Mouse (Mus musculus) myocyte (in vitro differentiated cells): Measurements from ENCODE around the gene Gpr176. TPM values are rescaled to one million over a fixed set of nuclear protein-coding genes. Genes with fewer than 3 reads are reported as not detected.

Experiments
- H3K27me3 ChIP-seq: one replicate; pipeline ENCODE4 v1.6.1; 2011; ENCODE audit not compliant: control insufficient read depth, insufficient read depth, insufficient read length
- H3K36me3 ChIP-seq: one replicate; pipeline ENCODE4 v1.6.1; 2011; ENCODE audit not compliant: control insufficient read depth, insufficient read depth
- H3K4me2 ChIP-seq: one replicate; pipeline ENCODE4 v1.6.1; 2011; ENCODE audit warnings: low read depth, control low read depth
- H3K4me3 ChIP-seq: one replicate; pipeline ENCODE4 v1.5.1; 2011; ENCODE audit warnings: mild to moderate bottlenecking, control low read depth, moderate library complexity
- H3K79me2 ChIP-seq: one replicate; pipeline ENCODE4 v1.6.1; 2011; ENCODE audit not compliant: control insufficient read depth, insufficient read depth
- H3ac ChIP-seq: one replicate; pipeline ENCODE4 v1.6.1; 2011; ENCODE audit not compliant: control insufficient read depth, insufficient read length
- CEBPB ChIP-seq: IDR thresholded peaks from 2 replicates; pipeline ENCODE4 v1.6.1; 2011; ENCODE audit warnings: mild to moderate bottlenecking, moderate library complexity; ENCODE audit not compliant: poor library complexity, insufficient read depth, severe bottlenecking
- E2F4 ChIP-seq: IDR thresholded peaks from one replicate; pipeline ENCODE4 v1.6.1; 2011; ENCODE audit warnings: mild to moderate bottlenecking, control low read depth, moderate library complexity; ENCODE audit not compliant: insufficient read depth
- MAX ChIP-seq: IDR thresholded peaks from one replicate; pipeline ENCODE4 v1.6.1; 2011; ENCODE audit warnings: low read depth, mild to moderate bottlenecking, control low read depth
- MYOD1 ChIP-seq, 3 experiments: IDR thresholded peaks; one replicate each; pipeline ENCODE4 v1.6.1; 2011; ENCODE audit warnings: control low read depth in 2 of 3, low read depth in 2 of 3, mild to moderate bottlenecking in 2 of 3, moderate library complexity in 1 of 3; ENCODE audit not compliant: insufficient read length in 2 of 3, control insufficient read depth in 1 of 3
- MYOG ChIP-seq, 3 experiments: IDR thresholded peaks; one replicate each; pipeline ENCODE4 v1.6.1; 2011; ENCODE audit warnings: control low read depth in 2 of 3, low read depth in 2 of 3, mild to moderate bottlenecking in 2 of 3; ENCODE audit not compliant: insufficient read length in 2 of 3, control insufficient read depth in 1 of 3, insufficient read depth in 1 of 3
- POLR2A ChIP-seq: IDR thresholded peaks from one replicate; pipeline ENCODE4 v1.6.1; 2011; ENCODE audit warnings: low read depth, mild to moderate bottlenecking, control low read depth, moderate library complexity; ENCODE audit not compliant: insufficient read length
- POLR2AphosphoS2 ChIP-seq: IDR thresholded peaks from one replicate; pipeline ENCODE4 v1.6.1; 2011; ENCODE audit warnings: low read depth, control low read depth; ENCODE audit not compliant: insufficient read length
- REST ChIP-seq: IDR thresholded peaks from one replicate; pipeline ENCODE4 v1.6.1; 2011; ENCODE audit warnings: mild to moderate bottlenecking, control low read depth, moderate library complexity; ENCODE audit not compliant: insufficient read depth, insufficient read length
- SRF ChIP-seq: IDR thresholded peaks from one replicate; pipeline ENCODE4 v1.6.1; 2011; ENCODE audit warnings: low read depth; ENCODE audit not compliant: control insufficient read depth, insufficient read length
- TCF12 ChIP-seq: IDR thresholded peaks from one replicate; pipeline ENCODE4 v1.6.1; 2011; ENCODE audit warnings: mild to moderate bottlenecking, control low read depth; ENCODE audit not compliant: poor library complexity, insufficient read depth, severe bottlenecking
- TCF3 ChIP-seq: IDR thresholded peaks from one replicate; pipeline ENCODE4 v1.6.1; 2011; ENCODE audit warnings: low read depth, control low read depth; ENCODE audit not compliant: insufficient read length
- USF1 ChIP-seq: IDR thresholded peaks from one replicate; pipeline ENCODE4 v1.6.1; 2011; ENCODE audit warnings: low read depth, mild to moderate bottlenecking, control low read depth, moderate library complexity
- polyA plus RNA-seq: library from polyadenylated mRNA; unstranded; fragments of >200 nt; fragmentation: generic; extraction: Trizol; gene quantifications from one replicate; pipeline ENCODE4 v1.2.1, GENCODE M21; 2012; ENCODE audit warnings: missing spikeins

Gene Gpr176
- polyA plus RNA-seq, 1 experiment, result 1.5 TPM

GRCm38 (mm10) chr2:118315656-118316402 is 57.4 kb downstream of the Gpr176 start:
- Histone ChIP-seq H3ac (no peak overlapping the region), H3K36me3 (no peaks in the 10 kb centered on the region), H3K4me3 (no peak overlapping the region), H3K4me2 (no peak overlapping the region), H3K27me3 (no peaks in the 10 kb centered on the region), H3K79me2 (no peaks in the 10 kb centered on the region)
- no peak for TF ChIP-seq E2F4
- no peak for TF ChIP-seq TCF12
- TF ChIP-seq SRF, result no peak
- TF ChIP-seq MYOG (IDR thresholded peaks at IDR 0.05; ENCODE audit: control insufficient read depth in 1 of 3, insufficient read depth in 1 of 3, insufficient read length in 2 of 3, low read depth in 2 of 3), result no peak
- TF ChIP-seq TCF3, result no peak
- TF ChIP-seq REST, result no peak

GRCm38 (mm10) chr2:118307561-118307960 is 65.7 kb downstream of the Gpr176 start:
- Histone ChIP-seq H3K4me3 (no peak overlapping the region), H3K27me3 (no peaks in the 10 kb centered on the region), H3K79me2 (no peaks in the 10 kb centered on the region), H3K36me3 (no peaks in the 10 kb centered on the region), H3ac (no peak overlapping the region), H3K4me2 (no peak overlapping the region)
- no peak for TF ChIP-seq MYOD1 (IDR thresholded peaks at IDR 0.05; ENCODE audit: control insufficient read depth in 1 of 3, insufficient read length in 2 of 3, low read depth in 2 of 3)
- no peak for TF ChIP-seq CEBPB
- TF ChIP-seq MAX, result no peak
- no peak for TF ChIP-seq E2F4
- no peak for TF ChIP-seq POLR2AphosphoS2
- TF ChIP-seq POLR2A, result no peak
- no peak for TF ChIP-seq USF1
- no peak for TF ChIP-seq REST
- TF ChIP-seq MYOG (IDR thresholded peaks at IDR 0.05; ENCODE audit: control insufficient read depth in 1 of 3, insufficient read depth in 1 of 3, insufficient read length in 2 of 3, low read depth in 2 of 3), result no peak
- TF ChIP-seq TCF12, result no peak

- Histone ChIP-seq H3K4me3 (no peak overlapping the region), H3K79me2 (no peaks in the 10 kb centered on the region), H3K27me3 (no peaks in the 10 kb centered on the region), H3K36me3 (no peaks in the 10 kb centered on the region), H3ac (no peak overlapping the region), H3K4me2 (peak overlapping the region; percentile 40)
- no peak for TF ChIP-seq MYOD1 (IDR thresholded peaks at IDR 0.05; ENCODE audit: control insufficient read depth in 1 of 3, insufficient read length in 2 of 3, low read depth in 2 of 3)
- no peak for TF ChIP-seq MYOG (IDR thresholded peaks at IDR 0.05; ENCODE audit: control insufficient read depth in 1 of 3, insufficient read depth in 1 of 3, insufficient read length in 2 of 3, low read depth in 2 of 3)
- no peak for TF ChIP-seq USF1
- no peak for TF ChIP-seq CEBPB
- TF ChIP-seq POLR2A, result no peak
- TF ChIP-seq SRF, result no peak
- no peak for TF ChIP-seq TCF12
- TF ChIP-seq E2F4, result no peak
- TF ChIP-seq MAX, result no peak
- no peak for TF ChIP-seq REST
- TF ChIP-seq POLR2AphosphoS2, result no peak
- TF ChIP-seq TCF3, result no peak
These were observed 66.3 kb downstream of the Gpr176 start for GRCm38 (mm10) chr2:118306966-118307365.

GRCm38 (mm10) chr2:118306522-118306895 is 66.7 kb downstream of the Gpr176 start:
- no peaks in the 10 kb centered on the region for H3K27me3 ChIP-seq
- H3K4me3 ChIP-seq, result no peak overlapping the region
- H3K4me2 ChIP-seq, result peak overlapping the region; percentile 40
- no peak for TF ChIP-seq REST
- no peaks in the 10 kb centered on the region for H3K36me3 ChIP-seq
- no peaks in the 10 kb centered on the region for H3K79me2 ChIP-seq
- no peak overlapping the region for H3ac ChIP-seq

GRCm38 (mm10) chr2:118305827-118306521 is 67.2 kb downstream of the Gpr176 start:
- Histone ChIP-seq H3K36me3 (no peaks in the 10 kb centered on the region), H3ac (no peak overlapping the region), H3K4me2 (peak overlapping the region; percentile 40), H3K4me3 (no peak overlapping the region), H3K27me3 (no peaks in the 10 kb centered on the region), H3K79me2 (no peaks in the 10 kb centered on the region)
- TF ChIP-seq MYOG (IDR thresholded peaks at IDR 0.05; ENCODE audit: control insufficient read depth in 1 of 3, insufficient read depth in 1 of 3, insufficient read length in 2 of 3, low read depth in 2 of 3) (no peak), POLR2A (no peak), E2F4 (no peak), MYOD1 (IDR thresholded peaks at IDR 0.05; ENCODE audit: control insufficient read depth in 1 of 3, insufficient read length in 2 of 3, low read depth in 2 of 3) (peak in 2 of 3 experiments; percentile 50 to 65), TCF3 (no peak), USF1 (no peak), CEBPB (no peak), MAX (no peak)
